Mouse (Mus musculus) spleen, adult 2 months (tissue): ENCODE data around the gene Arl9.

Source experiments
- CTCF ChIP-seq: fragments of 200-500 bp; IDR thresholded peaks from 2 replicates; pipeline ENCODE4 v1.5.1; 2011; ENCODE audit warnings: mild to moderate bottlenecking, inconsistent platforms; ENCODE audit not compliant: insufficient read depth, insufficient read length, insufficient replicate concordance; ENCODE audit errors: extremely low read depth
- POLR2A ChIP-seq: fragments of 200-500 bp; IDR thresholded peaks from 2 replicates; pipeline ENCODE4 v1.6.1; 2011; ENCODE audit warnings: low read depth, low read length, inconsistent platforms

DNA sequence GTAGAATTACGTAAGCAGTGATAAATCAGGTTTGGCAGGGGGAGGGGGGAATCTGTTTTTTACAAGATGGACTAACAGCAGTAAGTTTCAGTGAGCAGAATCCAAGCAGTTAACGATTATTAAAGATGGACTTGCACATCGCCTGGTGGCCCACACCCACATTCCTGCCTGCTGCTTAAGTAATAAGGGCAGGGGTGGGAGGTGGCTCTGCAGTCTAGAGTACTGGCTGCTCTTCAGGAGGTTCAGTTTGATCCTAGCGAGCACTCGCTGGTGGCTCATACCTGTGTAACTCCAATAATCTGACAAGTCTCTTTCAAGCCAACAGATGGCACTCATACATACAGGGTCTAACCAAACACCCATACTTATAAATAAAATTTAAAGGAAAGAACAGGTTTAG is 44.3 kb upstream of the Arl9 start:
- no peak for TF ChIP-seq CTCF
- no peak for TF ChIP-seq POLR2A
